Mouse (Mus musculus) small intestine, adult 2 months (tissue): ENCODE results near the gene Tmed2.
"Not testable (repeated sequence)": the region's sequence is repeated elsewhere in the genome, so short reads cannot be mapped to it uniquely, and the experiment has no call there.

Experiments used
- CTCF ChIP-seq: fragments of 200-500 bp; IDR thresholded peaks from 2 replicates; pipeline ENCODE4 v1.5.1; 2012; ENCODE audit warnings: low read depth, mild to moderate bottlenecking, control low read depth, inconsistent platforms, low read length, moderate library complexity, mixed read lengths; ENCODE audit not compliant: insufficient replicate concordance, insufficient read length; ENCODE audit errors: extremely low read depth
- POLR2A ChIP-seq: fragments of 200-500 bp; IDR thresholded peaks from 2 replicates; pipeline ENCODE4 v1.6.1; 2012; ENCODE audit warnings: low read depth, mild to moderate bottlenecking, control low read depth, inconsistent platforms, low read length, moderate library complexity

DNA sequence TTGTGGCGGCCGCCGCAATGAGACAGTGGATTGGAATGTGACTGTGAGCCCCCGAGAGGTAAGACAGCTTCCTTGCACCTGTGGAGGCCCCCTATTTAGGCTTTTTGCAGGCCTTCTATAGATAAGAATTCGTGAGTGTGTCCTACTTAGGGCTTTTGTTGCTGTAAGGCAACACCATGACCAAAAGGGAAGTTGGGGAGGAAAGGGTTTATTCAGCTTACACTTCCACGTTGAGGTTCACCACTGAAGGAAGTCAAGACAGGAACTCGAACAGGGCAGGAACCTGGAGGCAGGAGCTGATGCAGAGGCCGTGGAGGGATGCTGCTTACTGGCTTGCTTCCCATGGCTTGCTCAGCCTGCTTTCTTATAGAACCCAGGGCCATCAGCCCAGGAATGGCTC is 59.2 kb downstream of the Tmed2 start:
- not testable (repeated sequence) for TF ChIP-seq CTCF, POLR2A
